Mouse (Mus musculus) cerebellum, postnatal 4 days (tissue): ENCODE measurements around the gene Dnajc11.
A peak's percentile ranks its signal among the peaks of the same experiment; 100 is the strongest.

Experiments used
- DNase-seq, 2 experiments: peaks; one replicate each; pipeline ENCODE4 v3.0.0; 2022; ENCODE audit warnings: low spot score in 2 of 2, mixed read lengths in 1 of 2

Gene Dnajc11

DNA sequence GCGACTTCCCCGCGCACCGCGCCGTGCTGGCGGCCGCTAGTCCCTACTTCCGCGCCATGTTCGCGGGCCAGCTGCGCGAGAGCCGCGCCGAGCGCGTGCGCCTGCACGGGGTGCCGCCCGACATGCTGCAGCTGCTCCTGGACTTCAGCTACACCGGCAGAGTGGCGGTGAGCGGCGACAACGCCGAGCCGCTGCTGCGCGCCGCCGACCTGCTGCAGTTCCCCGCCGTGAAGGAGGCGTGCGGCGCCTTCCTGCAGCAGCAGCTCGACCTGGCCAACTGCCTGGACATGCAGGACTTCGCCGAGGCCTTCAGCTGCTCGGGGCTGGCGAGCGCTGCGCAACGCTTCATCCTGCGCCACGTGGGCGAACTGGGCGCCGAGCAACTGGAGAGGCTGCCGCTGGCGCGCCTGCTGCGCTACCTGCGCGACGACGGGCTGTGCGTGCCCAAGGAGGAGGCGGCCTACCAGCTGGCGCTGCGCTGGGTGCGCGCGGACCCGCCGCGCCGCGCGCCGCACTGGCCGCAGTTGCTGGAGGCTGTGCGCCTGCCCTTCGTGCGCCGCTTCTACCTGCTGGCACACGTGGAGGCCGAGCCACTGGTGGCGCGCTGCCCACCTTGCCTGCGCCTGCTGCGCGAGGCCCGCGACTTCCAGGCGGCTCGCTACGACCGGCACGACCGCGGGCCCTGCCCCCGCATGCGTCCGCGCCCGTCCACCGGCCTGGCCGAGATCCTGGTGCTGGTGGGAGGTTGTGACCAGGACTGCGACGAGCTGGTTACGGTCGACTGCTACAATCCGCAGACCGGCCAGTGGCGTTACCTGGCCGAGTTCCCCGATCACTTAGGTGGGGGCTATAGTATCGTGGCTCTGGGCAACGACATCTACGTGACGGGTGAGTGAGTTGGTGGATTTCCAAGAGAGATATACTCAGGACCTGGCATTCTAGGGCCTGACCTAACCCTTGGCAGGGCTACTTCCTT lies 75.9 kb downstream of the Dnajc11 start:
- DNase-seq: peak in 1 of 2 experiments; percentile 58

DNA sequence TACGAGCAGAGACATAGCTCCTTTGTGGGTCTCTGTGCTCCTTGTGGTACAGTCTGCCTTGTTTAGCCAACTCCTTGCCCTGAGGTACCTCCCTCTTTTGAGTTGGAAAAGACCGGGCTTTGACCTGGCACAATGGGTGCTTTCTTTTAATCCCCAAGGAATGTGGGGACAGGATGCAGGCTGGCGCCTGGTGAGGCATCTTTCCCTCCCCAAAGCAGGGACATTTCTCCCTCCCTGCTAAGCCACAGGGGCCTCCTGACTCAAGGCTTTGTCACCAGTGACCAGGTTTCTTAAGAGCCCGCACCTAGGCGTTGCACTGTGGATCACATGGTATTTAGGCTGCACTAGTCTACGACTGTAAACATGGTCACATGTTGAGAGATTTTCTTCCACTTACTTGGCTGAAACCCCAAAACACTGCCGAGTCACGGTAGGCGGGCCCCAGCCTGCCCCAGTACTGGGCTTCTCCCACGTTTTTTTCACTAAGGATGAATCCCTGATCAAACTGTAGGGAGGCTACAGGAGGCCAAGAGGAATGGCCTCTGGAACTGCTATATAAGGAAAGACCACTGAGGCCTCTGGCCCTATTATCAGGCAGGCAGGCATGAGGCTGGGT lies 76.7 kb downstream of the Dnajc11 start:
- DNase-seq: no peak

DNA sequence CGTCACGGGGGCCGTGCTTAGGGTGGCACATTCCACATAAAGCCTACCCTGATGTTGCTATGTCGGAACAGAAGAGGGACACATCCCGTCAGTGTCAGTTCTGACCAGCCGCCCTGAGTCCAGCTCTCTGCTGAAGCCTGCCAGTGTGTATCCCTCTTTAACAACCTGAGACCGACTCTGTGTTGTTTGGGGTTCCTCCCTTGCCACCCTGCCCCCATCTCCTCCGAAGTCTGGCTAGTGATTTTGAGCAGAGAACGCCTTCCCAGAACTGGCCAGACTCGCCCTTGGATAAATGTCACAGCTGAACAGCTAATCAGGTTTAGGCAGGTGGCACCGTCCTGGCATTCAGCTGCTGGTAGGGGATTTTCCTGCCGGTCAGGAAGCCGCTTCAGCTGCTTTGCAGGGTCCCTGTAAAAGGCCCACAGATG lies 77.2 kb downstream of the Dnajc11 start:
- DNase-seq: no peak

DNA sequence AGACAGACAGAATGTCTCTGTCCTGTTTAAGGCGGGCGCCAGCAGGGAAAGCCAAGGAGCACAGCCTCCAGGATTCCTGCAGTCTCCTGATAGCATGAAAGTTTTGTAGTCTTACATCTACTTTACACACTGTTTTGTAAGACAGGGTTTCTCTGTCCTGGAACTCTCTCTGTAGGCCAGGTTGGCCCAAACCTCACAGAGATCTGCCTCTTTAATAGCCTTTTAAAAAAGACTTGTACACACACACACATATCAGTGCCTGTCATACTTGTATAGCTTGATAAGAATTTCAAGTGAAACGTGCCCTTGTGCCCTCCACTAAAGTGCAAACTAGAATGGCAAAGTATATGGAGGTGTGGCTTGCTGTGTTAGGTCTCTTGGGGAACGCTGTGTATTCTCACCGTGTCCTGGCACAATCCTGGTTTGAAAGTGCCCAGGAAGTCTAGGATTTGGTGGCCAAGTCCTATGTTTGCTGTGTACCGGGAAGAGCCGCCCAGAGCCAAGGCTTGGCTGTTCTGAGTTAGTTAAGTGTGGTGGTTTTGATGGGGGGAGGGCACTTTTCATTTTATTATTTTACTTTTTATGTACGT lies 77.8 kb downstream of the Dnajc11 start:
- no peak for DNase-seq

DNA sequence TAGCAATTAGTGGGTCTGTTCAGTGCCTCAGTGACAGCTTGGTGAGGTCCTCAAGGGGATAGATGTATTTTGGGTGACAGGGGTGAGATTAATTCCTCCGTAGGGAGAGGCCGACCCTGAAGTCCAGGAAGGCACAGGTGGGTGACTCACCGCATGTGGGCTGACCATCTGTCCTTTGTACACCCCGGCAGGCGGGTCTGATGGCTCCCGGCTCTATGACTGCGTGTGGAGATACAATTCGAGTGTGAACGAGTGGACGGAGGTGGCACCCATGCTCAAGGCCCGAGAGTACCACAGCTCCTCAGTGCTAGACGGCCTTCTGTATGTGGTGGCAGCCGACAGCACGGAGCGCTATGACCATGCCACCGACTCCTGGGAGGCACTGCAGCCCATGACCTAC lies 78.6 kb downstream of the Dnajc11 start:
- DNase-seq: no peak

DNA sequence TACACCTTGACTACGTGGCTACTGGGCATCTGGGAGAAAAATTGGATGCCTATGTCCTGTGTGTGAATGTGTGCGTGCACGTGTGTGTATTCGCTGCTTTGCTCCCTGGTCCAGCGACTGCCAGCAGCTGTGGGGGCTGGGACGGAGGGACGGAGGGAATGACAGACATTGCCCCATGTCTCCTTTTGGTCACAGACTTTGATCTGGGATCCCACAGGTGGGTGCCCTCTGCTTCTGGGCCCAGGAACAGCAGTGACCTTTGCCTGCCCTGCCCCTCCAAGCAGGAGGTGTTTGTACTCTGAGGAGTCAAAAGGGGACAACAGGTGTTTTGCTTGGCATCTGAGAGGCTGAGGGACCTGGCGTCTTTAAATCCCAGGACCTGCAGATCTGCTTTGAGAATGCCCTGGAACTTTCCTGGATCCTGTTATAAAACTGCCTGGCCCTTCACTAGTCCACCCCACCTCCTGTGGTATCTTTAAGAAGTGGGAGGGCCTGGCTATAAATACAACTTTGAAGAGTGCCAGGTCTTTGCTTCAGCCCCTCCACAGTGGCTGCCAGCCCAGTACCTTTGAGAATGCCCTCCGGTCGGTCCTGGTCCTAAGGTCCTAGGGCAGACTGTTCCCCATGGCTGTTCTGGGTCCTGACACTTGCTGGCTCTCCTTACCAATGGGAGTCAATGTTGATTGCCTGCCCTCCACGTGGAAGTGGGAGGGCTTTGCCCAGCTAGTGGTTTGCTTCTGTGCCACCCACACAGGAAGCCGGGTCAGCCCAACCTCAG lies 79.7 kb downstream of the Dnajc11 start:
- no peak for DNase-seq

DNA sequence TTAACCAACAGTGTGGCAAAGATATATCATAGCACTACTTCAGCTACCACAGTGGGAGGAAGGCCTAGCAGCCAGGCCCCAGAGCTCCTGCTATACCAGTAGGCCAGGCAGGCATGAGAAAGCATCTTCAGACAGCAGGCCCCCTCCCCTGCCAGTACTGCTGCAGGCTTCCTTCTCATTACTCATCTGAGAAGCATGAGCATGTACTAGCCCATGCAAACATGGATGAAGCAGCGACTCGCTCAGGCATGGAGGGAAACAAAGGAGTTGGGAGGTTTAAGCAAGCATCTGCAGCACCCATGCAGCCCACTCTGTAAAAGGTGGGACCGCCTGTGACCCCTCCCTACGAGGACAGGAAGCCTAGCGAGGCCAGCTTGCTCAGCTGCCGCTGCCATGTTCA lies 85.6 kb downstream of the Dnajc11 start:
- no peak for DNase-seq

DNA sequence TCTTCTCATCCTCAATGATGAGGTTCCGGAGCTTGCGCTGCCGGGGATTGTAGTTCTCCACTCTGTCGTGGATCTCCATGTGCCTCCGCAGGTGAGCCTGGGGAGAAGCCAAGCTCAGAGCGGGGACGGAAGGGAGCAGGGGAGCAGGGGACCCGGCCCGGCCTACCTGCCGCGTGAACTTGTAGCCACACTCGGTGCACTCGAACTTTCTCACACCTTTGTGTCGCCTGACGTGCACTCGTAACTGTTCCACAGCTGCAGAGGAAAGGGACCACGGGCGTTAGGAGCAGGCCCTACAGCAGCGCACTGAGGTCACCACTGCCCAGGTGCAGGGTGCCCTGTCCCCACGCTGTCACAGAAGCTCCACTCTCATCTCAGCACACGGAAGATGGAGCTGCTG lies 86.5 kb downstream of the Dnajc11 start:
- no peak for DNase-seq

DNA sequence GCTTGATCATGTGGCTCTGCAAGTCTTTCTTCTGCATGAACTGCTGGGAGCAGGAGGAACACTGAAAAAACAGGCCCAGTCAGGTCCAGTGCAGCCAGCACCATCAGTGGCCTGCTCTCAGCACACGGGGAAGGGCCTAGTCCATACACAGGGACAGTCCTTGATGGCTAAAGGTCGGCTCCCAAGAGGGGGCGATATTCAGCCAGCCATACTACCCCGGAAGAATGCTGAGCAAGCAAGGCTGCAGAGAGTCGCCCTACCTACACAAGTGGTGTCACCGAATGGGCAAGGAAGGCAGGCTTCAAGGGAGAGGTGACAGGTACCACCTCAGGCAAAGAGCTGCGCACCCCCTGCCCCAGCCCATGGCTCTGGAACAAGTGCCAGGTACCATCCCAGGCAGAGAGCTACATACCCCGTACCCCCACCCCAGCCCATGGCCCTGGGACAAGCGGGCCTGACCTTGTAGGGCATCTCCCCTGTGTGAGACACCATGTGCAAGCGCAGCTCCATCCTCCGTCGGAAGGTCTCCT lies 88.1 kb downstream of the Dnajc11 start:
- no peak for DNase-seq

DNA sequence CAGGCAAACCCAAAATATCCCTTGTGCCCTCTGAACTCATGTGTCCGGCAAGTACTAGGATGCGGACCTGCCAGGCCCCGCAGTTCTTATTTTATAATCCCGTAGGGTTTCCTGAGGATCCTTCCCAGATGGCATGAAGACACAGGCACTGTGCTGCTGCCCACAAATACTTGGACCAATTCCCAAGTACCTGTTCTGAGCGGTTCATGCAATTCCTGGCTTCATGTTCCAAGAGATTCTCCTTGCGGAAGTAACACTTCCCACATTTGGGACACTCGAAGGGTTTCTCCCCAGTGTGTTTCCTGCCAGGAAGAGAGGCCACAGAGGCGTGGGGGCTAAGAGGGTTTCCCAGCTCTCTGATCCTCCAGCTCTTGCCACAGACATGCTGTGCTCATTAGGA lies 89.0 kb downstream of the Dnajc11 start:
- no peak for DNase-seq

DNA sequence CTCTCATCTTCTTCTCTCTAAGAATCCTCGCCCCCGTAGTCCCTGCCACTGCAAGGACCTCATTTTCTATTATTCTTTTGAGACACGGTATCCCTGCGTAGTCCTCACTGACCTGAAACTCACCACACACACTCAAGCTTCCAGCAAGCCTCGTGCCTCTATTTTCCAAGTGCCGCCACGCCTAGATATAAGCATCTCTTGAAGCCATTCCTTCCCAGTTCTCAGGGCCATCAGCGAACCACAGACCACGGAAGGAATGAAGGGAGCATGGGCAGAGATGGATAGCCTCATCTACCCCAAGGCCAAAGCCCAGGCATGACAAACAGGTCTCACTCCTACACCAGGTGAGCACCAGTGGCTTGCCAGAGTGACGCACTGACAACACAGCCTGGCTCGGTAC lies 91.0 kb downstream of the Dnajc11 start:
- no peak for DNase-seq

DNA sequence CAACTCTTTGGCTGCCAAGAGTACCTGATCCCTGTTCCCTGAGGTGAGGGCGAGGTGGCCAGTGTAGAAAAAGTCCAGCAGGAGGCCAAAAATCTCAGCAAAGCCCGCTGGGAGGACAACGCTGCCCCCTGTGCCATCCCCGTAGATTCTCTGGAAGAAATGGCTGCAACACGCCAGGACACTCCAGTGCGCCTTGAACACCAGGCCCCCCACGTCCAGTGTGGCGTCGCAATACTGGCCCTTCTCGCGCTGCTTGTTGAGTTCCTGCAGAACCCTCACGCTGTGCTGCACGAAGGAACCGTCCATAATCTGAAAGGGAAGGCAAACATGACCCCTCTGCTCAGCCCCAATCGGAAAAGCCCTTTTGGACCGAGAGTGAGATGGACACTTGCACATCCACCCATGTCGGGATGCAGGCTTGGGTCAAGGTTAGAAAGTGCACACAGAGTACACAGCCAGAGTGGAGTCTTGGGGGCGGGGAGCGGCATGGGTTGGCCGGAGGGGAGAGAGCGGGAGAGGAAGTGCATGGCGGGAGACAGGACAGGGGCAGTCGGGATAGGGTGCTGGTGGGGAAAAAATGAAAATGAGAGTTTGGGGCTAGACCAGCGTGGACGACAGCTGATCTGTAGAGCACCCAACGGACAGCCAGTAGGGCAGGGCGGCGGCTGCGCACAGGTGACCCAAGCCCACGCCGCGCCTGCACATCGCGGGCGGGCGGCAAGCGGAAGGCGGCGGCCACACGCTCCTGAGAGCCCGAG lies 93.4 kb downstream of the Dnajc11 start:
- no peak for DNase-seq

DNA sequence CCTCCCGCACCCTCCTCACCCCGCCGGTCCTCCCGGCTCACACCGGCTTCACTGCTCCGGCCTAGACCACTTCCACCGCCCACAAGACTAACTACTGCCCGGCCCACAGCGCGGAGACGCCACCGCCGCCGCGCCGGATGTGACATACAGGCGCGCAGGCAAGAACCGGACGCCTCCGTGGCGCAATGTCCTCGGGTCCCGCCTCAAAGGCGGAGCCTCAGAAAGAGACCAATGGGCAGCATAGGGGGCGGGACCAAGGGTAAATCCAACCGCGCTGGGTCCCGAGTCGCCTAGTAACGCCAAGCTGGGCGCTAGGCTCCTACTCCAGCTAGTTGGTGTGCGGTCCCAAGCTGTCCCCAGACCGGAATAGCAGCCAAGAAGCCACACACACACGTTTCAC lies 94.0 kb downstream of the Dnajc11 start, which contains the start of gene Zbtb48:
Gene Zbtb48 (minus strand): TSS at position 148 of the 400 bp plus-strand sequence.
- DNase-seq: peak; percentile 83 to 93

DNA sequence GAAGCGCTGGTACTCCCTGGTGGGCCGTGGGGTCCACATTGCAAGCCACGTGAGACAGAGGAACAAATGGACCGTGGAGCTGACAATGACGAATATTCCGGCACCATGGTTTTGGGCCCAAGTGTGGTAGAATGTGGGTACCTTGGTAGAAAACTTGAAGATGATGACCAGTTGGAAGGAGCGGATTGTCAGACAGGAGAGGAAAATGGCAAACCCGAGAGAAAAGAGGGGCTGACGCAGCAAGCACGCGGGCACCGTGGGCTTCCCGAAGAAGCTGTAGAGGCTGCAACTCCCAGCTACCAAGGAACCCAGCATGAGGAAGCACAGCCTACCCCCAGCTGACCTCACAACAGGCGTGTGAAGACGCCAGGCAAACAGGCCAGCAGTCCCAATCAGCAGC lies 95.0 kb downstream of the Dnajc11 start:
- DNase-seq: no peak

DNA sequence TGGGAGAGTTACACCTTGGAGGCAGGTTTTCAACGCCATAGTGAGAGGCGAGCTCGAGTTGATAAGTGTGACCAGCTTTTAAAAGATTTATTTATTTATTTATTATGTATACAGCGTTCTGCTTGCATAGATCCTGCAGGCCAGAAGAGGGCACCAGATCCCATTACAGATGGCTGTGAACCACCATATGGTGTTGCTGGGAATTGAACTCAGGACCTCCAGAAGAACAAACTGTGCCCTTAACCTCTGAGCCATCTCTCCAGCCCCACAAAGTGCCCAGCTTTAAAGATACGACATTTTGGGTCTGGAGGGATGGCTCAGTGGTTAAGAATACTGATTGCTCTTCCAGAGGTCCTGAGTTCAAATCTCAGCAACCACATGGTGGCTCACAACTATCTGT lies 95.6 kb downstream of the Dnajc11 start:
- DNase-seq: no peak

DNA sequence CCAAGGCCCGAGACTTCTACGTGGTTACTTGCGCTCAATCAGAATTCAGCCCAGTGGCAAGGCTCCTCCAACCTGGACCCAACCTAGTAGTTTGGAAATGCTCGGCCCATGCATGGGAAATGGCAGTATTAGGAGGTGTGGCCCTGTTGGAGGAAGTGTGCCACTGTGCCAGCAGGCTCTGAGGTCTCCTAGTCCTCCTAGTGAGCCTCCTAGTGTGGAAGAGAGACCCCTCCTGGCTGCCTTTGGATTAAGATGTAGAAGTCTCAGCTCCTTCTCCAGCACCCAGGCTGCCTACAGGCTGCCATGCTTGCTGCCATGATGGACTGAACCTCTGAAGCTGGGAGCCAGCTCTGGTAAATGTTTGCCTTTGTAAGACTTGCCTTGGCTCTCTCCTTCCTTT lies 96.5 kb downstream of the Dnajc11 start:
- no peak for DNase-seq
